ENCODE assay signal across 7 mouse cellular contexts in the genomic region with DNA sequence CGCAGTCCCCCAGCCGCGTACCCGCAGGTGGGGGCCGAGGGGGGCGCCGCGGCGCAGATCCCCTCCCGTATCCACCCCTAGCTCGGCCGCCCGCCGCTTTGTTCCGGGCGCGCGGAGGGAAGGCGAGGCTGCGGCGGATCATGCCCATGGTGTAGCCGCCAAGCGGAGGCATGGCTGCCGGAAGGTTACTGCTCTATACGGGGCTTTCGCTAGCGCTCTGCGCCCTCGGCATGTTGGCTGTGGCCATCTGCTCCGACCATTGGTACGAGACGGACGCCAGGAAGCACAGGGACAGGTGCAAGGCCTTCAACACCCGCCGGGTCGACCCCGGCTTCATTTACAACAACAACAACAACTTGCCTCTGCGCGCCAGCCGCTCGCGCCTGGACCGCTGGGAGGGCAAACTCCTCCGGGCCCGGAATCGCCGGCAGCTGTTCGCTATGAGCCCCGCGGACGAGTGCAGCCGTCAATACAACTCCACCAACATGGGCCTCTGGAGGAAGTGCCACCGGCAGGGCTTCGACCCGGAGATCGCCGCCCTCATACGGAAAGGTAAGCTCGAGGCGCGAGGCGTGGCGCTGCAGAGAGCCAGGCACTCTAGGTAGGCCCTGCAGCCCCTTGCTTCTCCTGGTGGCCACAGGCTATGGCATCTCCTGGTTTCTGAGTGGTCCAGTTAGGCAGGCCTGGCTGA. TPM values are rescaled to one million over a fixed set of nuclear protein-coding genes. Genes with fewer than 3 reads are reported as not detected.
A peak's percentile ranks its signal among the peaks of the same experiment; 100 is the strongest.
DNase-seq lines count a peak whose midpoint lies in the region; ATAC-seq and TF ChIP-seq lines count a peak whose summit lies in the region.

A gene (plus strand): TSS at position 371 of the 691 bp plus-strand sequence.

- WGBS in forebrain, embryonic 10.5 days = under 1% methylated on average over 63 of the region's 63 CpGs
- WGBS in hindbrain, embryonic 13.5 days = under 1% methylated on average over 55 of the region's 63 CpGs
- under 1% methylated on average over 63 of the region's 63 CpGs for WGBS in midbrain, embryonic 15.5 days

- H3K27me3 ChIP-seq in forebrain, embryonic 10.5 days (ENCODE audit: poor library complexity, severe bottlenecking) = peaks cover 66% of the 10 kb centered on the region
- H3K27me3 ChIP-seq in hindbrain, embryonic 13.5 days = no peaks in the 10 kb centered on the region; the same call in 1 of the 2 replicates
- H3K27me3 ChIP-seq in midbrain, embryonic 15.5 days (replicated peaks) = no peaks in the 10 kb centered on the region

- DNase-seq in adrenal gland, adult 18-20 months (ENCODE audit: low spot score in 2 of 2) = peak; percentile 31 to 42
- peak; percentile 71 for DNase-seq in brain, embryonic 14.5 days (ENCODE audit: low read depth)
- peak; percentile 62 for DNase-seq in forebrain, embryonic 10.5 days (ENCODE audit: extremely low spot score, low spot score)
- DNase-seq in left cerebral cortex, adult 8-10 months (ENCODE audit: low spot score in 2 of 2) = peak; percentile 19 to 53
- no peak for DNase-seq in c-Kit-positive CD71-positive TER-119-positive erythroid progenitor cells, embryonic 14.5 days (ENCODE audit: low spot score)

- peak within 1 kb of the TSS; percentile 97 for H3K9ac ChIP-seq in hindbrain, embryonic 13.5 days
- peak within 1 kb of the TSS; percentile 99 for H3K9ac ChIP-seq in midbrain, embryonic 15.5 days

- H3K36me3 ChIP-seq in forebrain, embryonic 10.5 days (replicated peaks) = no peaks in the 10 kb centered on the region
- no peaks in the 10 kb centered on the region for H3K36me3 ChIP-seq in hindbrain, embryonic 13.5 days
- H3K36me3 ChIP-seq in midbrain, embryonic 15.5 days (replicated peaks) = no peaks in the 10 kb centered on the region

- peak; percentile 29 for ATAC-seq in hindbrain, embryonic 13.5 days (ENCODE audit: low FRiP score)
- ATAC-seq in midbrain, embryonic 15.5 days (replicated peaks) = peak; percentile 12

- H3K9me3 ChIP-seq in forebrain, embryonic 10.5 days = no peaks in the 10 kb centered on the region
- H3K9me3 ChIP-seq in hindbrain, embryonic 13.5 days = no peaks in the 10 kb centered on the region
- H3K9me3 ChIP-seq in midbrain, embryonic 15.5 days = no peaks in the 10 kb centered on the region

- H3K4me3 ChIP-seq in forebrain, embryonic 10.5 days = peak within 1 kb of the TSS; percentile 73
- H3K4me3 ChIP-seq in hindbrain, embryonic 13.5 days = peak within 1 kb of the TSS; percentile 89
- peak within 1 kb of the TSS; percentile 94 for H3K4me3 ChIP-seq in midbrain, embryonic 15.5 days

- peaks cover 35% of the 10 kb centered on the region for H3K4me1 ChIP-seq in forebrain, embryonic 10.5 days
- H3K4me1 ChIP-seq in hindbrain, embryonic 13.5 days (replicated peaks) = peaks cover 40% of the 10 kb centered on the region
- H3K4me1 ChIP-seq in midbrain, embryonic 15.5 days = peaks cover 41% of the 10 kb centered on the region

- H3K4me2 ChIP-seq in hindbrain, embryonic 13.5 days = peak within 1 kb of the TSS; percentile 80
- H3K4me2 ChIP-seq in midbrain, embryonic 15.5 days = peak within 1 kb of the TSS; percentile 65

- TF ChIP-seq CTCF in brain, embryonic 14.5 days (IDR thresholded peaks at IDR 0.05; ENCODE audit: borderline replicate concordance, extremely low read depth, insufficient read depth, insufficient read length) = no peak

- peak within 1 kb of the TSS; percentile 83 for H3K27ac ChIP-seq in forebrain, embryonic 10.5 days
- H3K27ac ChIP-seq in hindbrain, embryonic 13.5 days = peak within 1 kb of the TSS; percentile 98
- H3K27ac ChIP-seq in midbrain, embryonic 15.5 days = peak within 1 kb of the TSS; percentile 99

- 0 out of 2 replicates have a peak, but pooled peaks have one; percentile 12 for TF ChIP-seq POLR2A in brain, embryonic 14.5 days (IDR thresholded peaks at IDR 0.05; ENCODE audit: borderline replicate concordance, extremely low read depth, insufficient read depth, insufficient read length, poor library complexity, severe bottlenecking)

RNA-seq across cellular contexts. Expression of the gene that starts here (rescaled TPM):
- total RNA-seq in adrenal gland, adult 18-20 months (2021) = 10 to 100 TPM in 1 of 2 experiments, 1 to 10 TPM in 1; 8.4 to 31.7 TPM
- polyA plus RNA-seq in brain, embryonic 14.5 days (2012; rRNA removed) = 48.8 and 84.9 TPM in 2 replicates
- 0.90 and 1.3 TPM in 2 replicates for polyA plus RNA-seq in forebrain, embryonic 10.5 days (2016; fragmentation: Nextera tagmentation; extraction: Ambion mirVana)
- polyA plus RNA-seq in hindbrain, embryonic 13.5 days (2015; fragmentation: Nextera tagmentation; extraction: Ambion mirVana) = 29.8 and 31.9 TPM in 2 replicates
- 100 to 1,000 TPM; 199 to 227 (median 211) TPM for total RNA-seq in left cerebral cortex, adult 8-10 months (2022)
- 34.8 and 35.7 TPM in 2 replicates for polyA plus RNA-seq in midbrain, embryonic 15.5 days (2015; fragmentation: Nextera tagmentation; extraction: Ambion mirVana)

Comparison
In these comparisons a context has a peak if more than half of its experiments do, and no peak if none do; other contexts are left out.
1. RNA of the gene that starts here (total RNA-seq): 199 to 227 TPM in left cerebral cortex, adult 8-10 months; 8.4 to 31.7 TPM in adrenal gland, adult 18-20 months; every median in the first group is over 4 times any median in the second.
2. RNA of the gene that starts here (polyA plus RNA-seq): 48.8 to 84.9 TPM in brain, embryonic 14.5 days, 34.8 to 35.7 TPM in midbrain, embryonic 15.5 days and 29.8 to 31.9 TPM in hindbrain, embryonic 13.5 days; 0.90 to 1.3 TPM in forebrain, embryonic 10.5 days; every median in the first group is over 10 times any median in the second.
3. Peak in every context shown above with its lines, with median percentiles within 50 percentile points of each other: H3K27ac ChIP-seq and H3K4me3 ChIP-seq.